11 mouse cellular contexts compared by ENCODE assay signal in genomic region chr10:115175591-115175991, GRCm38 (mm10). TPM values are rescaled to one million over a fixed set of nuclear protein-coding genes. Genes with fewer than 3 reads are reported as not detected.
DNase-seq lines count a peak whose midpoint lies in the region; ATAC-seq lines count a peak whose summit lies in the region.
"Had no signal": no experiment of that assay in that cellular context is flagged by ENCODE, and none has a peak within 500 bp of the region (broad histone marks: within the 10 kb centered on the region; RNA-seq: fewer than 3 reads in every experiment).

No protein-coding gene starts in this region.

- no peaks in the 10 kb centered on the region for H3K9me3 ChIP-seq in forebrain, embryonic 16.5 days (ENCODE audit: control insufficient read depth, low read length)
- H3K9me3 ChIP-seq in neural tube, embryonic 14.5 days (ENCODE audit: control insufficient read depth, low read length): no peaks in the 10 kb centered on the region; the same call in 1 of the 2 replicates

- H3K4me2 ChIP-seq in forebrain, embryonic 16.5 days (ENCODE audit: low read length): peak overlapping the region; percentile 40
- peak overlapping the region; percentile 22; the same call in 1 of the 2 replicates for H3K4me2 ChIP-seq in neural tube, embryonic 14.5 days (ENCODE audit: low read depth, low read length)

- ATAC-seq in cerebellum, adult (ENCODE audit: insufficient number of reproducible peaks, low FRiP score, low TSS enrichment): peak; percentile 85
- peak; percentile 54 for ATAC-seq in forebrain, embryonic 16.5 days
- ATAC-seq in neural tube, embryonic 14.5 days (ENCODE audit: low read depth): no peak; the same call in 1 of the 2 replicates
- ATAC-seq in megakaryocyte progenitor cell, adult 5-6 weeks (replicated peaks; ENCODE audit: poor library complexity): no peak

- peaks cover 37% of the 10 kb centered on the region for H3K4me1 ChIP-seq in forebrain, embryonic 16.5 days (replicated peaks; ENCODE audit: control insufficient read depth, insufficient read depth, low read length)
- H3K4me1 ChIP-seq in neural tube, embryonic 14.5 days (ENCODE audit: control insufficient read depth, insufficient read depth, low read length): peaks cover 4% of the 10 kb centered on the region; the same call in 1 of the 2 replicates

- no peaks in the 10 kb centered on the region for H3K27me3 ChIP-seq in forebrain, embryonic 16.5 days (replicated peaks; ENCODE audit: control insufficient read depth, insufficient read depth, low read length)
- H3K27me3 ChIP-seq in neural tube, embryonic 14.5 days (ENCODE audit: control insufficient read depth, insufficient read depth, low read length): no peaks in the 10 kb centered on the region

- 28% methylated on average over 12 of the region's 12 CpGs for WGBS in forebrain, embryonic 16.5 days
- WGBS in neural tube, embryonic 14.5 days: 35% methylated on average over 12 of the region's 12 CpGs

- peak; percentile 17 to 35 for DNase-seq in left cerebral cortex, postnatal 14 days (ENCODE audit: low spot score in 2 of 2)
- DNase-seq in left cerebral cortex, adult 18-20 months (ENCODE audit: low spot score in 2 of 2): no peak
- DNase-seq in heart, postnatal 36 days: no peak
- DNase-seq in kidney, postnatal 36 days: no peak

- H3K9ac ChIP-seq in forebrain, embryonic 16.5 days (replicated peaks; ENCODE audit: low read depth, low read length): no peak overlapping the region
- no peak overlapping the region for H3K9ac ChIP-seq in neural tube, embryonic 14.5 days (replicated peaks; ENCODE audit: low read depth, low read length)

- H3K27ac ChIP-seq in forebrain, embryonic 16.5 days (ENCODE audit: low read length): peak overlapping the region; percentile 16; the same call in 1 of the 2 replicates
- no peak overlapping the region for H3K27ac ChIP-seq in neural tube, embryonic 14.5 days (ENCODE audit: low read depth, low read length)
- H3K27ac ChIP-seq: macrophage had no signal

- no peaks in the 10 kb centered on the region for H3K36me3 ChIP-seq in forebrain, embryonic 16.5 days (ENCODE audit: control insufficient read depth, insufficient read depth)
- no peaks in the 10 kb centered on the region for H3K36me3 ChIP-seq in neural tube, embryonic 14.5 days (ENCODE audit: control insufficient read depth, insufficient read depth, low read length)

- intact Hi-C loops in left cerebral cortex, postnatal 14 days (cut with DNase I): no loop called here
- intact Hi-C loops in heart, postnatal 36 days (cut with DNase I): no loop called here

- no peak overlapping the region; the same call in 1 of the 2 replicates for H3K4me3 ChIP-seq in forebrain, embryonic 16.5 days (replicated peaks; ENCODE audit: low read length)
- H3K4me3 ChIP-seq in neural tube, embryonic 14.5 days (ENCODE audit: low read depth, low read length): no peak overlapping the region

RNA-seq across cellular contexts. Expression of gene Tph2, which starts 9.2 kb away (rescaled TPM):
- 1 to 10 TPM; 1.4 to 1.6 TPM for total RNA-seq in left cerebral cortex, postnatal 14 days (2021)
- total RNA-seq in left cerebral cortex, adult 18-20 months (2021): under 1 TPM; 0.40 to 0.77 TPM
- 0.24 and 0.25 TPM in 2 replicates for polyA plus RNA-seq in forebrain, embryonic 16.5 days (2015; fragmentation: Nextera tagmentation; extraction: Ambion mirVana)
- polyA plus RNA-seq in neural tube, embryonic 14.5 days (2014; fragmentation: Nextera tagmentation; extraction: Ambion mirVana): 0.30 and 0.42 TPM in 2 replicates
- not detected in 2 replicates for total RNA-seq in megakaryocyte progenitor cell, adult 5-6 weeks (2015)
- total RNA-seq in megakaryocyte progenitor cell, adult 5-6 weeks (2017): not detected in 2 replicates
- not detected for total RNA-seq in heart, postnatal 36 days (2021)
- total RNA-seq: MEL had no signal
- polyA plus RNA-seq: large intestine, adult 2 months; macrophage had no signal

Comparison
In these comparisons a context has a peak if more than half of its experiments do, and no peak if none do; other contexts are left out.
1. DNase-seq: peak in left cerebral cortex, postnatal 14 days (2 of 2); none in left cerebral cortex, adult 18-20 months (0 of 2), heart, postnatal 36 days (0 of 2) and kidney, postnatal 36 days (0 of 2).
2. ATAC-seq: peak in cerebellum, adult (single experiment) and forebrain, embryonic 16.5 days (single experiment); none in neural tube, embryonic 14.5 days (single experiment) and megakaryocyte progenitor cell, adult 5-6 weeks (single experiment).